Mouse (Mus musculus): ENCODE measurements at regions not wholly inside any gene's neighbourhood (a gene's known extent, or its start where the extent isn't known, plus 50 kb on each side); places are given as distances from the start of the nearest gene placed in this dataset.

GRCm38 (mm10) chr1:177569572-177569971 is 127.4 kb downstream of the Zbtb18 start:
- no peak for DNase-seq

- no peak for DNase-seq
These were observed 131.0 kb downstream of the Zbtb18 start for GRCm38 (mm10) chr1:177573017-177573725.

- DNase-seq = no peak
These were observed 131.6 kb downstream of the Zbtb18 start for GRCm38 (mm10) chr1:177573781-177574180.

GRCm38 (mm10) chr1:177574312-177574711 is 132.2 kb downstream of the Zbtb18 start:
- no peak for DNase-seq

- no peak for DNase-seq
These were observed 142.2 kb downstream of the Zbtb18 start for GRCm38 (mm10) chr1:177584302-177584886.

- no peak for DNase-seq
These were observed 143.2 kb downstream of the Zbtb18 start for GRCm38 (mm10) chr1:177585320-177585719.

- no peak for DNase-seq
These were observed 140.6 kb upstream of the 1700016C15Rik start for GRCm38 (mm10) chr1:177589034-177589433.

- DNase-seq = no peak
These were observed 140.0 kb upstream of the 1700016C15Rik start for GRCm38 (mm10) chr1:177589656-177590055.

- no peak for DNase-seq
These were observed 137.9 kb upstream of the 1700016C15Rik start for GRCm38 (mm10) chr1:177591742-177592141.

- DNase-seq = no peak
These were observed 137.3 kb upstream of the 1700016C15Rik start for GRCm38 (mm10) chr1:177592337-177592736.

- DNase-seq = no peak
These were observed 135.3 kb upstream of the 1700016C15Rik start for GRCm38 (mm10) chr1:177594341-177594740.

- no peak for DNase-seq
These were observed 134.2 kb upstream of the 1700016C15Rik start for GRCm38 (mm10) chr1:177595326-177595914.

GRCm38 (mm10) chr1:177597036-177597435 is 132.6 kb upstream of the 1700016C15Rik start:
- DNase-seq = no peak

- no peak for DNase-seq
These were observed 124.2 kb upstream of the 1700016C15Rik start for GRCm38 (mm10) chr1:177605353-177605969.

- no peak for DNase-seq
These were observed 122.0 kb upstream of the 1700016C15Rik start for GRCm38 (mm10) chr1:177607565-177607964.

- no peak for DNase-seq
These were observed 121.0 kb upstream of the 1700016C15Rik start for GRCm38 (mm10) chr1:177608551-177609020.

- DNase-seq = no peak
These were observed 120.4 kb upstream of the 1700016C15Rik start for GRCm38 (mm10) chr1:177609226-177609625.

- DNase-seq = no peak
These were observed 119.9 kb upstream of the 1700016C15Rik start for GRCm38 (mm10) chr1:177609683-177610082.

GRCm38 (mm10) chr1:177610156-177610555 is 119.5 kb upstream of the 1700016C15Rik start:
- DNase-seq = no peak

- no peak for DNase-seq
These were observed 117.1 kb upstream of the 1700016C15Rik start for GRCm38 (mm10) chr1:177612546-177612945.

GRCm38 (mm10) chr1:177615609-177616008 is 114.0 kb upstream of the 1700016C15Rik start:
- no peak for DNase-seq

- DNase-seq = no peak
These were observed 113.0 kb upstream of the 1700016C15Rik start for GRCm38 (mm10) chr1:177616335-177617239.

Measured in thymus, postnatal 36 days (tissue).